Mouse (Mus musculus): ENCODE results near the gene Fam92b.

Gene Fam92b

GRCm38 (mm10) chr8:120177318-120178123 lies at the start of gene Fam92b:
Gene Fam92b (minus strand): TSS chr8:120177466.
- DNase-seq, result peak; percentile 67 to 69

GRCm38 (mm10) chr8:120225421-120226151 lies 48.3 kb upstream of the Fam92b start:
- DNase-seq, result peak; percentile 20 to 45

GRCm38 (mm10) chr8:120224521-120225420 lies 47.5 kb upstream of the Fam92b start:
- DNase-seq, result no peak

GRCm38 (mm10) chr8:120222548-120222947 lies 45.3 kb upstream of the Fam92b start:
- DNase-seq, result no peak

- no peak for DNase-seq
These were observed 39.9 kb upstream of the Fam92b start for GRCm38 (mm10) chr8:120216855-120217830.

- no peak for DNase-seq
These were observed 38.3 kb upstream of the Fam92b start for GRCm38 (mm10) chr8:120215416-120216141.

- no peak for DNase-seq
These were observed 36.7 kb upstream of the Fam92b start for GRCm38 (mm10) chr8:120213939-120214338.

- DNase-seq, result no peak
These were observed 36.0 kb upstream of the Fam92b start for GRCm38 (mm10) chr8:120213229-120213628.

- DNase-seq, result no peak
These were observed 35.3 kb upstream of the Fam92b start for GRCm38 (mm10) chr8:120212596-120212995.

- no peak for DNase-seq
These were observed 34.1 kb upstream of the Fam92b start for GRCm38 (mm10) chr8:120211345-120211744.

GRCm38 (mm10) chr8:120208113-120208512 lies 30.8 kb upstream of the Fam92b start:
- DNase-seq, result no peak

- no peak for DNase-seq
These were observed 30.1 kb upstream of the Fam92b start for GRCm38 (mm10) chr8:120207364-120207763.

- no peak for DNase-seq
These were observed 28.6 kb upstream of the Fam92b start for GRCm38 (mm10) chr8:120205916-120206315.

- no peak for DNase-seq
These were observed 27.6 kb upstream of the Fam92b start for GRCm38 (mm10) chr8:120204736-120205360.

- DNase-seq, result no peak
These were observed 25.3 kb upstream of the Fam92b start for GRCm38 (mm10) chr8:120202546-120202945.

GRCm38 (mm10) chr8:120201351-120201750 lies 24.1 kb upstream of the Fam92b start:
- DNase-seq, result no peak

GRCm38 (mm10) chr8:120192118-120192517 lies 14.9 kb upstream of the Fam92b start:
- DNase-seq, result no peak

GRCm38 (mm10) chr8:120191633-120192032 lies 14.4 kb upstream of the Fam92b start:
- DNase-seq, result no peak

- DNase-seq, result no peak
These were observed 13.6 kb upstream of the Fam92b start for GRCm38 (mm10) chr8:120190810-120191413.
